Mouse (Mus musculus) thymus, adult 2 months (tissue): Measurements from ENCODE around the gene Trir.

Experiments
- CTCF ChIP-seq: fragments of 200-500 bp; IDR thresholded peaks from 2 replicates; pipeline ENCODE4 v1.5.1; 2012; ENCODE audit warnings: mild to moderate bottlenecking, control low read depth, low read length, moderate library complexity, borderline replicate concordance; ENCODE audit not compliant: control insufficient read depth, poor library complexity, insufficient read depth; ENCODE audit errors: extremely low read depth
- POLR2A ChIP-seq: fragments of 200-500 bp; IDR thresholded peaks from 2 replicates; pipeline ENCODE4 v1.6.1; 2012; ENCODE audit warnings: mild to moderate bottlenecking, low read length, control low read depth, moderate library complexity; ENCODE audit not compliant: control insufficient read depth, poor library complexity, insufficient read depth; ENCODE audit errors: extremely low read depth

DNA sequence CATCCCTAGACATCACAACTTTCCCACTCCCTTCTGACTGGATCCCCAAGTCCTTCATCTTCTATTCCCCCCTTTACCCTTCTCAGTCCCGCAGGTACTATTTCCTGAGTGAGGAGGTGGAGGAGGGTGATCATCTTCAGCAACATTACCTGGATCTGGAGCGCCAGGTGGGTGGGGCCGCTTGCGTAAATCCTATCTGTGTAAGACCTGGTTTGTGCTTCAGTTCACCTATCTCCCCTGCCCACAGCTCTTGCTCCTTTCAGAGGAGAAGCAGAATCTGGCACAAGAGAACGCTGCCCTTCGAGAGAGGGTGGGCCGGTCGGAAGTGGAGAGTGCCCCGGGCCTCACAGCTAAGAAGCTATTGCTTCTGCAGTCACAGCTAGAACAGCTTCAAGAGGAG, 32.2 kb upstream of the Trir start:
- no peak for TF ChIP-seq CTCF
- no peak for TF ChIP-seq POLR2A
